Mouse (Mus musculus) stomach, postnatal 0 days (tissue): ENCODE results near the gene Gm4133. TPM values are rescaled to one million over a fixed set of nuclear protein-coding genes. Genes with fewer than 3 reads are reported as not detected.
"Not testable (repeated sequence)": the region's sequence is repeated elsewhere in the genome, so short reads cannot be mapped to it uniquely, and the experiment has no call there.

Experiments used
- ATAC-seq: fragments of 200-750 bp; cut with Nextera tagmentation; 2 replicates; pipeline ENCODE4 v1.8.0; 2017; ENCODE audit not compliant: low FRiP score, low TSS enrichment
- DNase-seq: peaks from one replicate; pipeline ENCODE4 v3.0.0-alpha.2; 2016; ENCODE audit warnings: low spot score
- H3K27ac ChIP-seq: fragments of 300-500 bp; sonication (generic); replicated peaks from 2 replicates; pipeline ENCODE4 v1.5.1; 2014; ENCODE audit warnings: mild to moderate bottlenecking, control low read depth
- H3K27me3 ChIP-seq: fragments of 300-500 bp; sonication (generic); 2 replicates; pipeline ENCODE4 v1.6.1; 2014; ENCODE audit warnings: low read length; ENCODE audit not compliant: control insufficient read depth, insufficient read depth
- H3K36me3 ChIP-seq: fragments of 300-500 bp; sonication (generic); 2 replicates; pipeline ENCODE4 v1.6.1; 2014; ENCODE audit warnings: low read length, mixed read lengths; ENCODE audit not compliant: control insufficient read depth, insufficient read depth
- H3K4me1 ChIP-seq: fragments of 300-500 bp; sonication (generic); replicated peaks from 2 replicates; pipeline ENCODE4 v1.6.1; 2014; ENCODE audit warnings: antibody characterized with exemption; ENCODE audit not compliant: control insufficient read depth, insufficient read depth
- H3K4me2 ChIP-seq: fragments of 300-500 bp; sonication (generic); replicated peaks from 2 replicates; pipeline ENCODE4 v1.6.1; 2014; ENCODE audit warnings: low read depth, mild to moderate bottlenecking, control low read depth, moderate library complexity
- H3K4me3 ChIP-seq: fragments of 300-500 bp; sonication (generic); 2 replicates; pipeline ENCODE4 v1.5.1; 2014; ENCODE audit warnings: low read depth, low read length, control low read depth
- H3K9ac ChIP-seq: fragments of 300-500 bp; sonication (generic); 2 replicates; pipeline ENCODE4 v1.6.1; 2014; ENCODE audit warnings: mild to moderate bottlenecking, low read length, control low read depth, mixed read lengths
- H3K9me3 ChIP-seq: fragments of 300-500 bp; sonication (generic); 2 replicates; pipeline ENCODE4 v1.6.1; 2016; ENCODE audit warnings: low read length; ENCODE audit not compliant: control insufficient read depth
- WGBS: fragments of 180-500 bp; shearing (Covaris S2); extraction: QIAGEN DNeasy Blood & Tissue Kit; methylation state at CpG from one replicate; pipeline ENCODE4 v1.1.7; 2014; 5-methylcytosine and 5-hydroxymethylcytosine counted together
- polyA plus RNA-seq: library from polyadenylated mRNA; unstranded; fragments of >200 nt; fragmentation: Nextera tagmentation; extraction: Ambion mirVana; gene quantifications from 2 replicates; pipeline ENCODE4 v1.2.1, GENCODE M21; 2015

Gm4133 gene
- not detected in 2 replicates for polyA plus RNA-seq

GRCm38 (mm10) chr7:20333965-20334364, at the start of gene Gm4133:
TSS of gene Gm4133 (minus strand) at chr7:20334065.
- H3K4me2 ChIP-seq, H3K27me3 ChIP-seq, H3K4me3 ChIP-seq, H3K4me1 ChIP-seq, DNase-seq, H3K9ac ChIP-seq, H3K36me3 ChIP-seq, H3K27ac ChIP-seq, H3K9me3 ChIP-seq, ATAC-seq: not testable (repeated sequence)
- WGBS = no CpG with 5 or more reads among the region's 2 CpGs

GRCm38 (mm10) chr7:20375310-20375709, 41.4 kb upstream of the Gm4133 start, which contains the start of gene Gm5728:
TSS of gene Gm5728 (minus strand) at chr7:20375410.
- not testable (repeated sequence) for H3K27me3 ChIP-seq, DNase-seq, H3K4me3 ChIP-seq, H3K36me3 ChIP-seq, H3K4me1 ChIP-seq, H3K9ac ChIP-seq, H3K4me2 ChIP-seq, H3K27ac ChIP-seq, H3K9me3 ChIP-seq, ATAC-seq
- WGBS = no CpG with 5 or more reads among the region's 1 CpGs

Other genes starting within 250 kb of the Gm4133 start
- not detected in 2 replicates for gene Vmn1r91, start 234.4 kb downstream of the Gm4133 start, polyA plus RNA-seq
- not detected in 2 replicates for gene Gm16442, start 211.5 kb downstream of the Gm4133 start, polyA plus RNA-seq
- gene Vmn1r93, start 195.0 kb downstream of the Gm4133 start, polyA plus RNA-seq = not detected in 2 replicates
- gene Vmn1r94, start 165.7 kb downstream of the Gm4133 start, polyA plus RNA-seq = not detected in 2 replicates
- gene Vmn1r95, start 140.4 kb downstream of the Gm4133 start, polyA plus RNA-seq = not detected in 2 replicates
- gene Gm6164, start 128.5 kb downstream of the Gm4133 start, polyA plus RNA-seq = not detected in 2 replicates
- not detected in 2 replicates for gene Gm4498, start 100.2 kb downstream of the Gm4133 start, polyA plus RNA-seq
- gene Gm5890, start 71.2 kb downstream of the Gm4133 start, polyA plus RNA-seq = 0.15 TPM in 1 of 2 replicates, not detected in the other
- gene Gm5728, start 41.3 kb upstream of the Gm4133 start, polyA plus RNA-seq = not detected in 2 replicates
- not detected in 2 replicates for gene Vmn1r100, start 83.9 kb upstream of the Gm4133 start, polyA plus RNA-seq
- gene Vmn1r101, start 108.5 kb upstream of the Gm4133 start, polyA plus RNA-seq = not detected in 2 replicates
- not detected in 2 replicates for gene Gm10670, start 140.9 kb upstream of the Gm4133 start, polyA plus RNA-seq
- gene Vmn1r103, start 176.5 kb upstream of the Gm4133 start, polyA plus RNA-seq = not detected in 2 replicates
- not detected in 2 replicates for gene Vmn1r104, start 199.8 kb upstream of the Gm4133 start, polyA plus RNA-seq
- gene Gm5726, start 211.7 kb upstream of the Gm4133 start, polyA plus RNA-seq = not detected in 2 replicates
- gene Gm4141, start 242.2 kb upstream of the Gm4133 start, polyA plus RNA-seq = not detected in 2 replicates